Mouse (Mus musculus) heart, adult 11 months (tissue): ENCODE results near the gene Zcchc10.
"Not testable (repeated sequence)": the region's sequence is repeated elsewhere in the genome, so short reads cannot be mapped to it uniquely, and the experiment has no call there.

Source experiments
- DNase-seq: peaks from one replicate; pipeline ENCODE4 v3.0.0; 2022

Gene Zcchc10

GRCm38 (mm10) chr11:53318041-53318440 lies 6.4 kb upstream of the Zcchc10 start:
- DNase-seq = no peak

GRCm38 (mm10) chr11:53318568-53318967 lies 5.9 kb upstream of the Zcchc10 start:
- not testable (repeated sequence) for DNase-seq

DNA sequence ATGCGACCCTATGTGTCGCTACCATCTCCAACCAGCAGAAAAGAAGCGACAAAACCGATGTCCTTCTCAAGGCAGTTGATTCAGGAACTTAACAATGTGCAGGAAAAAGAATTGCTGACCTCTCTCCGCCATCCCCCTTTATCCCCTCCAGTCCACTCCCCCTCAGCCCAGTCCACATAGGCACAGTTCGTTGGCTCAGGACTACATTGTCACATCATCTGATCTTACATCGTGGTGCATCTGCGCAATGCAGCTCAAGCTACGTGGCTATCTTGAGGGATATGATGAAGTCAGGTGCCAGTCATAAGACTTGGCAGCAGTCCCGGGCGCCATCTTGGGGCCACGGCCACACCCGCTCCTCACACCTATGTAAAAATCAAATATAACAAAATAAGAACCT lies 4.6 kb upstream of the Zcchc10 start:
- not testable (repeated sequence) for DNase-seq

DNA sequence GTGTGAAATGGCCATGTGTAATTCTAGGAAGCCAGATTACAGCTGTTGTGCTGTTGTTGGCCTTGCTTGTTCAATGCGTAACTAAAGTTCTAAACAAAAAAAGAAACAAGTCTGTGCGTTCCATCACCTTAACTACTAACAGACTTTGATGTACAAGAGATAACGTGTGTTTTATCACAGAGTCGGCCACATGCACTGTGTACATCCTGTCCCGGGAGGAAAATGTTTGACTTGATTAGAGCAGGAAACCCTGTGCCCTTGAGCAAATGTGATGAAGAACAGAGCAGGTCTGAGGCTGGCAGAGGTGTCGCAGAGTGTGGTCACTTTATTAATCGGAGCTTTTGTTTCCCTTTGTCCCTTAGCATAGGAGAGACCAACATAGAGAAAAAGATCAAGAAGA lies 5.8 kb downstream of the Zcchc10 start:
- DNase-seq = peak; percentile 62

DNA sequence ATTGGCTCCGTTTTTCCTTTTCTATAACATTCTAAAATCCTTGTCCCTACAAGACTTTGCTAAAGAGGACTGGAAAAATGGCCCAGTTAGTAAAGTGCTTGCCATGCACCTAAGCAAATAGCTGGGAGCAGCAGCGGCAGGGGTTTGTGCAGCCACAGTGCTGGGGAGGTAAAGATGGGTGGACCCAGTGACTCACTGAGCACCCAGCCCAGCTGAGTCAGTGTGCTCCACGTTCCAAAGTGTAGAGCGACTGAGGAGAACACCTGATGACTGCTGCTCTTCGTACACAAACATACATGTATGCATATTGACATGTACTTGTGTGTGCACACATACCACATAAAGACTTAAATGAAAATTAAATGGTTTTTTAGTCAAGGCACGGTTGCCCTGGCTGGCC lies 6.6 kb downstream of the Zcchc10 start:
- peak; percentile 49 for DNase-seq

GRCm38 (mm10) chr11:53332076-53332680 lies 7.7 kb downstream of the Zcchc10 start:
- peak; percentile 79 for DNase-seq

DNA sequence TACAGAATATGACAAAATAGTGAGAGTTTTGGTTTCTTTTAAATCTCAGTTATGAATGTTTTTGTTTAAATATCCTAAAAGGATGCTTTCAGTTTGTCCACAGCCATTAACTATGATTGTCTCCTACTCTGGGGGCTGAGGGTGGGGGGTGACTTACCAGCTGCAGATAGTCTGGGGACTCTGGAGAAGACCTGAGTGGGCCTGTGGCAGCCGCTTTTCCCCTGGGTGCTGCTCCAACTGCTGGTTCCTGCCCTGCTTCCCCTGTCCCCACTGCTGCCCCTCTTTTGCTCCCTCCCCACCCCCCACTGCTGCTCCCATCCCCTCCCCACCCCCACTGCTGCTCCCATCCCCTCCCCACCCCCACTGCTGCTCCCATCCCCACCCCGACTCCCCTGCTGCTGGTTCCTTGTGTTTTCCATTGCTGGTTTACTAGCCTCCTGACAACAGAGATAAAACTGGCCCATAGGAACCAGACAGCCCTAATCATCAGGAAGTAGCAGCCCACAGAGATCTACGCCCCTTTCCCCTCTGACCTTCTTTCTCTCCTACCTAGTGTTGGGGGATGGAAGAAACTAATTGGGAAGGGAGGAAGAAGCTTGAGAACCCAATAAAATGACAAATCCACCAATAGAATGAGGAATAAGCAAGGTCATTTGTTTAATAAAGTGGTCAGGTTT lies 11.2 kb downstream of the Zcchc10 start:
- peak; percentile 76 for DNase-seq

DNA sequence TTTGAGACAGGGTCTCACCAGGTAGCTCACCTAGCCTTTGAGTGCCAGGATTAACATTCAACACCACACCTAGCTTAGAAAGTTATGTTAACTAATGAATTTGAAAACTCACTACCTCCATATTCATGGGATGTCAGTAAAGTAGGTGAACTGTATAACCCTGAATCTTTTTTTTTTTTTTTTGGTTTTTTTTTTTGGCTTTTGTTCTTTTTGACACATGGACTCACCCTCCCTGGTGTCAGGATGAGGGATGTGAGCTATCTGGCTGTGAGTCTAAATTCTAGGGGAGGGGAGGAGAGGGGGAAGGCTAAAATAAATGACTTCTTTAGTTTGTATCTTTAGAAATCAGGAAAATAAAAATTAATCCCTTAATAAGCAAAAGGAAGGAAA lies 11.7 kb downstream of the Zcchc10 start:
- no peak for DNase-seq

DNA sequence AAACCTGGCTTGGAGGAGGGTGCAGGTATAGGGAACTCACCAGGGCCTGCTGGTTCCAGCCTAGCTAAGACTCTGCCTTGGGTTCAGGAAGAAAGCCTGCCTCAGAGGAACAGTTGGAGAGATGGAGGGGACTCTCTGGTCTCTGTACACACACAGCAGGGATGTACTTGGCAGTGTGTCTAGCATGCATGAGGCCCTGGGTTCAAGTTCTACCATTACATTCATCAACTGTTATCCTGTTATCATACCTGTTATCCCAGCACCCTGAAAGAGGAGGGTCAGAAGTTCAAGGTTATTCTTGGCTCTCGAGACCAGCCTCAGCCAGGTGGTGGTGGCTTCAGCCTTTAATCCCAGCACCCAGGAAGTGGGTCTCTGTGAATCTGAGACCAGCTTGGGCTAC lies 12.4 kb downstream of the Zcchc10 start:
- peak; percentile 80 for DNase-seq

- DNase-seq = peak; percentile 29
Observed at GRCm38 (mm10) chr11:53337684-53338083, 13.2 kb downstream of the Zcchc10 start.

DNA sequence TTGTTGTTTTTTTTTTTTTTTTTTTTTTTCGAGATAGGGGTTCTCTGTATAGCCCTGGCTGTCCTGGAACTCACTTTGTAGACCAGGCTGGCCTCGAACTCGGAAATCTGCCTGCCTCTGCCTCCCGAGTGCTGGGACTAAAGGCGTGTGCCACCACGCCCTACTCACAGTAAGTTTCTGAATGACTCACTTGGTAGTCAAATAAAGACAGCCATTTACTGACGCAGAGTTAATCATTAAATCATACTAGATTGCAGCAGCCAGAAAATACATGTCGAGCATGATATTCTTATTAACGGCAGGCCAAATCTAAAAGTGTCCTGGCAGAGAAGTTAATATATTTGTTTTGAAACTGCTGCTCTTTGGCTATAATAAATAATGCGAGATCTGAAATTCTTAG lies 16.5 kb downstream of the Zcchc10 start:
- peak; percentile 4 for DNase-seq

GRCm38 (mm10) chr11:53342711-53343110 lies 18.2 kb downstream of the Zcchc10 start:
- DNase-seq = peak; percentile 64

DNA sequence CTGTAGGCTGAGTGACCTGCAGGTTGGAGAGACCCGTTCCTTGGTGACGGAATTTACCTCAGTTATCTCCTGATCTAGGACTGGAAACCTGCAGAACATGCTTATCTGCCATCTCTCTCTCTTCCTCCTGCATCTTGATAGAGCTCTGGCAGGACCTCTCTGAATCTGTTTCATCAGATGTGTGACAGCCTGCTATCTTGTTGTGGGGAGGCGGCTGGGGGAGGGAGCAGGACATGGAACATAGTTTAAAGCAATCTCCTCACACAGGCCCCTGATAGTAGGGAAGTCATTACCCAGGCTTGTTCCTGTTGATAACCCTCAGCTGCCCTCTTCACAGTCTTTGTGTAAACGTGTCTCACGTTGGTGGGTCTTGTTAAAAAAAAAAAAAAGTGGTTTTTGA lies 20.8 kb downstream of the Zcchc10 start:
- DNase-seq = peak; percentile 77

- DNase-seq = peak; percentile 65
Observed at GRCm38 (mm10) chr11:53345738-53346137, 21.3 kb downstream of the Zcchc10 start.

DNA sequence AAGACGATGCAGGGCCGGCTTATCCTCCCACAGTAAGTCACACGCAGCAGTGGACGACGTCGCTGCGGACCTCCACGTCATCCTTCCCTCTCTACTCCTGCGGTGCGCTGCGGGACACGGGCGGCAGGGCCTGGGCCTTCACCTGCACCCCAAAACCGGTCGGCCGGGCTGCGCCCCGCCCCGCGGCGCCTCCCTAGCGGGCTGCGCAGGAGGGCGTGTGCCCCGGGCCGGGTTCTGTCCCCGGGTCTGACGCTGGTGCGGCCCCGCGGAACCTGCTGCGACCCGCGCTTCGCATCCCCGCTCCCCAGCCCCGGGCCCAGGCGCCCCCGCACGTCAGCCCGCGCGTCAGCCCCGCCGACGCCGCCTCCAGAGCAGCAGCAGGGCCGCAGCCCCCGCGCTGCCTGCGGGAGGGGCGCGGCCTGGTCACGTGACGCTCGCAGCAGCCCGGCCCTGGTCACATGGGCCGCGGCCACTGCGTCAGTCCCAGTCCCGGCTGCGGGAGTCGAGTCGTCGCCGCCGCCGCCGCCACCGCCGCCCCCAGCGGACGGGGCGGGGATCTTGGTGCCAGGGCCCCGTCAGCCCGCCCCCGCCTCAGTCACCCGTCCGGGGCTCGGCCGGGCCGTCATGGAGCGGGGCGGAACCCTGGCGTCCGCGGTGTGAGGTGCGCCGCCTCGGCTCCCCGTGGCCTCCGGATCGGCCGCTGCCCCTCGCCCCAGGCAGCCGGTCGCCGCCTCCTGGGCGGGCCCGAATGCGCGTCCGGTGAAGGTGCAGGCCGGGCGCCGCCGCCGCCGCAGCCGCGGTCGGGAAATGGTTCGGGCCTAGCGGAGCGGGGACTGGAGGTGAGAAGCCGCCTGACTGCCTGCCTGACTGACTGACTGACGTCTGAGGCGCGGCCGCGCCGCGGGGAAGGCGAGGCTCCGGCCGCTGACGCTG lies 26.1 kb downstream of the Zcchc10 start, which contains the start of gene Aff4:
Aff4 (plus strand) TSS at position 543 of the 933 bp plus-strand sequence.
- peak; percentile 99 for DNase-seq

DNA sequence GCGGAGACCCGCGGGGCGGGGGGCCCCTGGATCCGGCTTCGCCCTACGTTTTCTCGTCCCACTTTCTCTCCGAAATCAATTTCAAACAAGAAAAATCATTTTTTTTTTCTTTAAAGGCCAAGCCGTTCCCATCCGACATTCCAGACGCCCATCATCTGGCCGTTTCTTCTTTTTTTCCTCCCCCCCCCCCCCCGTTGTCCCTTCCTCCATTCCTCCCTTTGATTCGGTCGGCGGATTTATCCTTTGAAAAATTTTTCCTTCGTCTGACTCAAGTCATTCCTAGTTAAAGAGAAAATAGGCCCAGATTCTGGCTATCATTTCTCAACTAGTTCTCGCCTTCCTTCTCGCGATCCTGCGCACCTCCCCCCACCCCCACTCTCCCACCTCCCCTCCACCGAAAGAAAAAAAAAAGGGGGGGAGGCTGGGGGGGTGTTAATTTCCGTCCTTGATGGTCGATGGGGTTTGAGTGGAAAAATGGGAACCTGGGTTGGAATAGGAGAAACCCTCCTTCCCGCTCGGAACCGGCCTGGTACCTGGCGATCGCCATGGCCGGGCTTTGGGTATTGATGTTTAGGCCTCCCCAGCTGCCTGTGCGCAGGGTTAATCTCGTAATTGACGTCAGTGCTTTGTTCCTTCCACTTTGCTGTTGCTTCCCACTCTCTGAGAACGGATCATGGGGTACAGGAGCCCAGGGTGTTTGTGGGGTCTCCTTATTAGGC lies 26.9 kb downstream of the Zcchc10 start:
- DNase-seq = peak; percentile 97

DNA sequence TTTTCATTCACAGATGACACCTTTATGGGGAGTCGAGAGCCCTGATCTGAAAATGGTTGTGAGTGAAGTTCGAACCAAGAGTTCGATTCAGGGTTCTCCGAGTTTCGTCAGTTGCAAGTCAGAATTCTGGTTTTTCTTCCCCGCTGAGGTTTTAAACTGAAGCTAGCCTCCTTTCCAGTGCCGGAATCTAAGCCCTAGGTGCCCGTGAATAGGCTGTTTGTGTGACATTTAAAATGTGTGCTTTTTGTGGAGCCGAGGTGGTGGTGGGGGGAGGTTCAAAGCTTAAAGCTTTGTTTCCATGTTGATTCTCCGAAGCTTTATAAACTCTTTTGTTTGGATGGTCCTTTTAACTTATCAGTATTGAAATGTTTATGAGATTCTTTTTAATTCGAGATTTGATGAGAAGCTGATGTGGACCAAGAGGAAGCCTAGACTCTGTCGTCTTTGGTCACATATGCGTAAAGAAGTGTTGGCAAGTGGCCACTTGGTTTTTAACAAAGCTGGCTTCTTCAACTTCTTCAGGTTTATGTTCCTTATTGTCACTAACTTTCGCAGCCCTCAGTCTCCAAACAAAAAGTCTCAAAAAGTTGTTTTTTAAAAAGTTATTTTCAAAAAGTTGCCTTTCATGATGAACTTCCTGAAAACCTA lies 27.6 kb downstream of the Zcchc10 start:
- no peak for DNase-seq

DNA sequence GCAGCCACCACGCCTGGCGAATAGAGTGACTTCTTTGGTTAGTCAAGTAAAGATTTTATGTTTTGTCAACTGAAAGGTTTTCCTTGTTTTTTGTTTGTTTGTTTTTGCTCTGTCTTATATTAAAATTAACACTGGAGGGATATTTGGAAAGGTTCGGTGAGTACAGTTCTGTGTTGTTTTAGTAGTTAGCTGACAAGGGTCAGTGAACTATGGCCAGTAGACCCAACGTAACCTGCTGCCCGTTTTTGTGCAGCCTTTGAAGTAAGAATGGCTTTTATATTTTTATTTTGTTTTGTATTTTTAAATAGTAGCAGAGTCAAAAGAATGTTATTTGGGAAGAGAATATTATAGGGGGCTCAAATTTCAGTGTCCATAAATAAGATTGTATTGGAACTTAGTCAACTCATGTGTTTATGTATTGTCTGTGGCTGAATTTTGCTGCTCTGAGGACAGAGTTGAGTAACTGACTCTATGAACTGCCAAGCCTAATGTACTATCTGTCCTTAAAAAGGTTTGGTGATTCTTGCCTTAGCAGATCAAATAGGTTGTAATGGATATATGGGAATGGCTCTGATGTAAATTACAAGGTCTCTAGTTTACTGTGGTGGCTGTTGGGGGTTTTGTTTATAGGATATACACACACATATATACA lies 34.2 kb downstream of the Zcchc10 start:
- DNase-seq = no peak

DNA sequence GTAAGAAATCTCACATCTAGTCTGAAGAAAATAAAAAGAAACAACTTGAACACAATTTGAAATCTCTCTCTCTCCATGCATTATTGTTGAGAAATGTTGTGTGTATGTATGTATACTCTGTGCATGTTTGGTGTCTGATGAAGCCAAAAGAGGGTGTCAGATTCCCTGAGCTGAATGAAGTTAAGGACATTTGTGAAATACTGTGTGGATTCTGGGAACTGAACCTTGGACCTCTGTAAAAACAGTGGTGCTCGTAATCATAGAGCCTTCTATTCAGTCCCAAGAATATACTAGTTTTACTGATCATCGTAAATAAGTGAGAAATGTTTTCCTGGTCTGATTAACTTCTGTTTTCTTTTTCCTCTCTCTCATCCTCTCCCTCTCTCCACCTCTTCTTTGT lies 42.6 kb downstream of the Zcchc10 start:
- DNase-seq = no peak

DNA sequence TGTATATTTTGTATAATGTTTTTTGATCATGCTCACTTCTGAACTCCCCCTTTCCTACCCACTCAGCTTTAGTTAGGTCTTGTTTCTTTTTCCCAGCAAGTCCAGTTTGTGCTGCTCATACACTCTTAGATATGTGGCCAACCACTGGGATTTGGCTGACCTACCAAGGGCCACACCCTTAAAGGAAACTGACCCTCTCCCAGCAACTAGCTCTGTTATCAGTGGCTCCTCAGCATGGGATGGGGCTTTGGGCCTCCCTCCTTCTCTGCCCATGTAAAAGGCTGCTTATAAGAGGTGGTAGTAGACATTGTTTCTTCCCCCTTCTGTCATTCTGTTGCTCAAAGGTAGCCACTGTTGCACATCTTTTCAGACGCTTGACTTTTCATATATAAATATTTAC lies 54.4 kb downstream of the Zcchc10 start:
- peak; percentile 90 for DNase-seq
